Mouse (Mus musculus) embryo, embryonic 9.5 days (tissue): ENCODE measurements around the gene Nelfb.
A peak's percentile ranks its signal among the peaks of the same experiment; 100 is the strongest.

Experiments
- DNase-seq: peaks from one replicate; pipeline ENCODE4 v3.0.0-alpha.2; 2017; ENCODE audit errors: extremely low spot score

The Nelfb gene

DNA sequence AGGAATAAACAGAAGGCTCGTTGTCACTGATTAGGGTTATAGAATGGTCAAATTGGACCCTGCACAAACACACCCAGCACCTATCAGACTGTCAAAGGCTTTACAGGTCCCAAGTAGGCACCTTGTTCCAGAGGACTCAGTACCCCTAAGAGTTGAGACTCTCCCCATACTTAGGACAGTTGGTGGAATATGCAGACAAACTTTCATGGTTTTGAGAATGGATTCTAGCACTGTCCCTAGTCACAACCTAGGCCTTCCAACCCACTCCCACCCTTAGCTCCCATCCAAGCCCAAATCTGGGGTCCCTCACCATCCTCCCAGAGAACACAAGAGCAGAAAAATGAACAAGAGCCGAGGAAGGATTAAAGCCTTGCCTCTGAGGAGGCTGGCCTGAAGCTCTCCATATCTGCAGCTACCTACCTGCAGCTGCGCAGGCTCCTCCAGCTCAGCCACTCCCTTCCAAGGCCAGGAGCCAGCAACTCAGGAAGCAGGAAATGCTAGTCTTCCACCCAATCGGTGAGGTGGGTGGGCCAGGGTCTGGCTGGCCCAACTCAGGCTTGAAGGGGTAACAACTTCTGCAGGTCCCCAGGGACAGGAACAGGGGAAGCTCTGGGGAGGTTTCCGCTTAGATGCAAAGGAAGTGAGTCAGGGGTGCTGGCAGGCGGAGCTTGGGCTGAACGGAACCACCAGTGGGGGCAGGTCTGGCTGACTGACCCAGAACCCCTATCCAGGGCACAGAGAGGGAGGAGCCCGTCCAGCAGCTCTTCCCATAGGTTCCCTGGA, 14.9 kb downstream of the Nelfb start, which contains the start of gene Tor4a:
Gene Tor4a, minus strand, starts transcription at position 715 of the 783 bp plus-strand sequence.
- peak; percentile 45 for DNase-seq

DNA sequence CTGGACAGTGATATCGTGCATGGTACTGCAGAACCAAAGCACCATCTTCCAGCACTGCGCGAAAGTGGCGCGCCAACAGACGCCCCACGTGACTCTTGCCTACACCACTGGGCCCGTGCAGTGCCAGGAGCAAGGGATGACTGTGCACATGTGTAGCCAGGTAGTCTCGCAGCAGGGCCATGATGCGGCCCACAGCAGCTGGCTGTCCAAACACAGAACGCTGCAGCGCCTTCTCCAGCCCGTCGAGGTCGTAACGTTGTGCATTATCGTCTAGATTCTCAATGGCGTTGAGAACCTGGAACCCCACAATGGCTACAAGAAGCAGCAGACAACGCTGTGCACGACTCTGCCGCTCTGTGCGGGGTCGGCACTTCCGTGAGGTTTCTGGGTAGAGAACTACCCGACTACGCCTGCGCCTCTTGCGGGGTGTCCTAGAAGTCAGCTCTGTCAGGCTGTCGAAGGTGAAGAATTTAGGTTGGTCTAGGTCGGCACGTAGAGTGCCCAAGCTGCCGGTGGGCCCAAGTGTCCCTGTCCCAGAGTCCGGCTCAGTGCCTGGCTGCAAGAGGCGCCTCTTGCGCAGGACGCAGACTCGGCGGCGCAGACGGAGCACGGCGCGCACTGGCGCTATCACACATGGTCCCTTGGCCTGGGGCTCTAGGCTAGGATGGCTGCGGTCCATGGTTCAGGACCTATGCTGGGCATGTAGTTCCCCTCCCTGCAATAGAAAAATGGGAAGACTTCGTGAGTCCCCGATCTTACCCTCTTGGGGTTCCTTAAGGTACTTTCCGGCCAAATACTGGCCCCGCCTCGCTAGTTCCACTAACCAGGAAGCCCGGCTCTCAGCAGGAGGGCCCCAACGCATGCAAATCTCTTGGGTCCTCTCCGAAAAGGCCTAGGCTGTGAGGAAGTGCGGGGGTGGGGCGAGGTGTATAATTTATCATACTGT, 15.8 kb downstream of the Nelfb start:
- DNase-seq = peak; percentile 39

DNA sequence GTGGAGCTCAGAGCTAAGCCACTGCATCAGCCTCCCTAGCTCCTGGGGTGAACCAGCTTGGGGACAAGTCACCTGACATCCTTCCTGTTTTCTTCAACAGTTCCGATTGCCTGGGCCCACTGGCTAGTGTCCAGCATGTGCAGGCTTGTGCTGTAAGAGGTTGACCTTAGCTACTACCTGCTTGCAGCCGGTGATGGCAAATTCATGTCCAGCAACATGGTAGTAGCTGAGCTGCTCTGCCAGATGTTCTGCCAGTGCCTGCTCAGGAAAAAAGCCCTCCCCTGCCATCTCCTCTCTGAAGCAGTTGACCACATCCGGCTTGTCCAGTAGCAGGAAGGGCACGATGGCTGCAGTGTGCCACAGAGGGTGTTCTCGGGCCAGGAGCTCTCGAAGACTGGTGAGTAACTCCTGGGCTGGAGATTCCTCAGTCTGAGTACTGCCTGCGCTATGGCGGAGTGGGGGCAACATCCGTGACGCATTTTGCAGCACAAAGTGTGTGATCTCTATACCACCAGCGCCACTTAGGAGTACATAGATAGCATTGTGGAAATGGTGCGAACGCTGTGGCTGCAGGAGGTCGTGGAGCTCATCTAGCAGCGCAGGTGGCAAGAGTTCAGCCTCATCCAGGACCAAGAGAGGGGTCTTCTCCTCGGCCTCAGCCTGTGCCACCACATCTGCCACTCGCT, 16.7 kb downstream of the Nelfb start:
- no peak for DNase-seq

DNA sequence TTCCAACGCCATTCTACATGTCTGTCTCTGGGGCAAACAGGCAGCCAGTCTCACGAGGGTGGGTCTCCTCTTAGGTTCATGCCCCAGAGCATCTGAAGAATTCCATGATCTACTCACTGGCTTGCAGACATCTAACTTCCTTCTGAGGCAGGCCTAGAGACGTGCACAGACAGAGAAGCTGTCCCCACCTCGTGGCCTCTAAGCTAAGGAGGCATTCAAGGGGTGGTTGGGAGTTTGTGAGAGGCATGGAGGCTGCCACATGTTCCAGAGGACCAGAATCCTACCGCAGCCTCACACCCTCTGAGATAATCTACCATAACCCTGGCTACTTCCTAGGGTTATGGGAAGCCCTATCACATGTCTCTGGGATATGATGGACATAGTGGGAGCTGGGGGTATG, 17.3 kb downstream of the Nelfb start:
- DNase-seq = no peak

DNA sequence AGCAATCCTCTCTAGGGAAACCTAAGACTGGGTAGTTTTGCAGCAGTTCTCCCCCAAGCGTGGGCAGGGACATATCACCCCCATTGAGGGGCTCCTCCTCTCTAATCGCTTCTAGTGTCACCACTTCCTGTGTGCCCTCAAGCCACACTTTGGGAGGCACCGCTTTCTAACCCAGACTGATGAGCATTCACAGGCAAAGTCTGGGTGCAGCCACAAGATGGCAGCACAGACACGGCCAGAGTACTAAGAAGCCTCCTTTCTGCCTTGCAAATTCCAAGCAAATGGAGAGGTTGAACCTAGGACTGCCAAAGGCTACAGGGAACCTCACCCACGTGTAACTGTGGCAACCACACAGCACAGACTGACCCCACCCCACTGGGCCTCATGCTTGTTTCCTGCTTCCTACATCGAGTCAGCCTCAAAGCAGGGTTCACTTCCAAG, 17.9 kb downstream of the Nelfb start:
- DNase-seq = peak; percentile 83

DNA sequence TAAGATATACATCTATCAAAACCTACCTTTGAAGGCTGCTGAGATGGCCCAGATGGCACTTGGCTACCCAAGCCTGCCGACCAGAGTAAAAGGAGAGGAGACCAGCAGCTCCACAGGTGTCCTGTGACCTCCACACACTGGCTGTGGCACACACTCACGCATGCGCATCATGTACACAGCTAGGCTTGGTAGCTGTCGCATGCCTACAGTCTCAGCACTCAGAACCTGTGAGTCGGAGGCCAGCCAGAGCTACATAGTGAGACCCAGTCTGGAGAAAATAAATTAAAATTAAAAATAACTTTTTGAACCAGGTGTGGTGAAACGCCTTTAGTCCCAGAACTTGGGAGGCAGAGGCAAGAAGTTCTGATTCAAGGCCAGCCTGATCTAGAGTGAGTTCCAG, 23.4 kb downstream of the Nelfb start:
- no peak for DNase-seq

DNA sequence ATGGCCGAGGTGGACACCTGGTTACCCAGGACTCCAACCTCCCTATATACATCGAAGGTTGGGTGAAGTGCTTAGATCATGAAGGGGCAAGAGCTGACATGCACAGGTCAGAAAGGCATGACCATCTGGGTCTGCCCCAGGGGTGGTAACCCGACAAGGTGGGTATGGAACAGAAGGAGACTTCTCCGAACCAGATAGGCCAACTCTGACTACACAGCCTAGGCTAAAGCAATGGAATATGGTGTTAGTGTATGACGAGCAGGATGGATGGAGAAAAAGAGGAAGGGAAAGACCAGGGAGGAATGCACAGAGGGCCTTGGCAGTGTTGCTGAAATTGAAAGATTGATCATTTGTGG, 24.7 kb downstream of the Nelfb start:
- no peak for DNase-seq

DNA sequence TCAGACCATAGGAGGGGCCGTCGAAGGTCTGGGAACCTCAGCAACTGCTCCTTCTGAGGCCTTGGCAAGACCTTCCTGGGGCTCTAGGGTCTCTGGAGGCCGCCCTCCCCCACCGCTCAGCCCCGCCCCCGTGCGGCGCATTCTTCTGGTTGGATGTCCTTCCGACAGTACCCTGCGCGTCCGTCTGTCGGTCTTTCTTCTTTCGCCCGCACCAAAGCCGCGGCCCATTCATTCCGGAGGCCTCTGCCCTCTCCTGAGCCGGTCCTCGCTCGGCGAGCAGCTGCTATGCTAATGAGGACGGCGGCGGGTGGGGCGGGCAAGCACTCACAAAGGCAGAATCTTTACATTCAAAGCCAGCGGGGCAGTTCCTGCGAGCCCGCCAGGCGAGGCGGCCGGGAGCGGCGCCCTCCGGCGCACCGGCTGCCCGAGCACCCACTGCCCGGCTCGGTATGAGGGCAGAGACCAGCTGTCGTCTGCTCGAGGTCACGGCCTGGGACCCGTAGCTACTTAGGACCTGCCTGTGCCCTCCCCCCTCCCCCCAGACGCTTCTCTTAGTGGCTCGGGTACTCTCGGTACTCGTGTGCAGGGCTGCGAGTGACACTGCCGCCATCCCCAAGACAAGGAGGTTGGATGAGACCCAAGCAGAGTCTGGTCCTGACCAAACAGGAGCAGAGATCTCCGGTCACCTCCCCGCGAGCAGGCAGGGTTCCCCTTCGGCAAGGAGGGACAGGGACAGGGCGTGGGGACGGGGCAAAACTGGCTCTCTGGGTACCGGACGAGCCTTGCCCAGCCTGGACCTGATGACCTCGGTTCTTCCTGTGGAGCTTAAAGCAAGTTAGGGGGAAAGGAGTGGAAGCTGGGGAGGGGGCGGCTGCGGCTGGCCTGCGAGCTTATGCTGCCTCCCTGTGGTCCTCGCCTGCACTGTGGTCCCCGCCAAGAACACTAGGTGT, 25.4 kb downstream of the Nelfb start:
- peak; percentile 91 for DNase-seq

DNA sequence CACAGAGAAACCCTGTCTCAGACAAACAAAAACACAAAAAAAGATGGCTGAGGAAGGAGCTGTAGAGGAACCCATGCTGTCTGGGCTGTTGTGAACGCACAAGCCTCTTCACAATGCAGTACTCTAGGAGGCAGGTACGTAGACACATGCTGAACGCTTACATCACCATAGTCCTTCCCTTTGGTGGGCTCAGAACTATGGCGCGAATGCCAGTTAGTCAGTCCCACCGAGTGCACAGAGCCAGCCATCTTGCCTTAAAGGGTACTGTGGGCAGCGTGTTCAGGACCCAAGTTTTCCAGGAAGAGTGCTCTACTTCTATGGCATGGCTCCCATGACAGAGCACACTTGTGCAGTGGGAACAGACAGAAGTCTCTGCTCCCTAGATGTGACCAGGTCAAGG, 26.8 kb downstream of the Nelfb start:
- DNase-seq = no peak

DNA sequence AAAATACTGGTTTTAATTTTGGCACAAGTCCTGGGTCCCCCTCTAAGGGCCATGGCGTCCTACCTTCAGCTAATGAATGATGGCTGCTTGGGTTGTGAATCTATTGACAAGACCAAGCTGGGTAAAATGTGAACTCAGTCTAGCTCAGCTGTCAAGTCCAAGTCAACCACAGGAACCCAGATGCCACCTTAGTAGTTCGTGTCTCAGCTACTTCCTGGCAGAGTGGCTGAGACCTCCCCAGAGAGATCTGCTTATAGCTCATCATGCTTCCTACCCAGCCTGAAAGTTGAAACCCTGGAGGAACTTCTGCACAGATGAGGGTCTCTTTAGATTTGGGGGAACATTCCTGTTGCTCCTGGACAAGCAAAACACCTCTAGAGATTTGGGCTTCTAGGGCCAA, 28.0 kb downstream of the Nelfb start:
- DNase-seq = no peak

DNA sequence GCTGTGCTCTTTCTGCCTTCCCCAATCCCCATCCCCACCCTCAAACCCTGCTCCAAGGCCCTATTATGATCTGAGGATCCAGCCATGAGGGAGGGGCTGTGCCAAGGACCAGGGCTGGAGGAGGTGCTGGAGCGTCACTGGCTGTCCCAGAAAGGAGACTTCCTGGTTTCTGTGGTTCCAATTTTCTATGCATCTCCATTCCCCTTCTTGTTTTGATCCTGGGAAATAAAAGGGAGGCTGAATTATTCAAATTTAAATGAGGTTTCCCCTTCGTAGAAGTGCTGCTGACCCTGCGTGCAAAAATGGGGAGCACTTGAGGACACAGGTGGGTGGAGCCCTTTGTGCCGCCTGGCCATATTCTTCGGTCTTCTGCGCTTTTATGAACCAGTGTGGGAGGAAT, 28.6 kb downstream of the Nelfb start:
- DNase-seq = no peak

DNA sequence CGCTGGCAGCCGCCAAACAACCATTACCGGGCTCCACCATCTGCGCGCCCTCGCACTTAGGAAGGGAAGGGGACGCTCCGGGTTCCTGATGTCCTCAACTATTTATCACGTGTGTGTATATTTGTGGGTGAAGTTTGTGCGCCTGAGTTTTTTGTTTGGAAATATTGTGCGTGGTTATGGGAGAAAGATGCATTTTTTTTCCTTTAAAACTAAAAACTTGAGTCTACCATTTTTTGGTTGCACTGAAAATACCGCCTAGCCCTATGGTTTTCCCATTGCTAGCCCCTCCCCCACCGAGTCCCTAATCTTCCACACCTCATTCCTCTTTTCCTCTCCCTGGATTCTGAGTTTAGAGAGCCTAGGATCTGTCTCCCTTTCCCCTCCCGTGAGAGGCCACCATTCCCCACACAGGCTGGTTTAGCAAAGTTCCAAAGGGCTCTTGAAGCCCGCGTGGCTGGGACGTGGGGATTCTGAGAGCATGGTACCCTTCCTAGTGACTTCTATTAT, 29.3 kb downstream of the Nelfb start:
- DNase-seq = no peak

DNA sequence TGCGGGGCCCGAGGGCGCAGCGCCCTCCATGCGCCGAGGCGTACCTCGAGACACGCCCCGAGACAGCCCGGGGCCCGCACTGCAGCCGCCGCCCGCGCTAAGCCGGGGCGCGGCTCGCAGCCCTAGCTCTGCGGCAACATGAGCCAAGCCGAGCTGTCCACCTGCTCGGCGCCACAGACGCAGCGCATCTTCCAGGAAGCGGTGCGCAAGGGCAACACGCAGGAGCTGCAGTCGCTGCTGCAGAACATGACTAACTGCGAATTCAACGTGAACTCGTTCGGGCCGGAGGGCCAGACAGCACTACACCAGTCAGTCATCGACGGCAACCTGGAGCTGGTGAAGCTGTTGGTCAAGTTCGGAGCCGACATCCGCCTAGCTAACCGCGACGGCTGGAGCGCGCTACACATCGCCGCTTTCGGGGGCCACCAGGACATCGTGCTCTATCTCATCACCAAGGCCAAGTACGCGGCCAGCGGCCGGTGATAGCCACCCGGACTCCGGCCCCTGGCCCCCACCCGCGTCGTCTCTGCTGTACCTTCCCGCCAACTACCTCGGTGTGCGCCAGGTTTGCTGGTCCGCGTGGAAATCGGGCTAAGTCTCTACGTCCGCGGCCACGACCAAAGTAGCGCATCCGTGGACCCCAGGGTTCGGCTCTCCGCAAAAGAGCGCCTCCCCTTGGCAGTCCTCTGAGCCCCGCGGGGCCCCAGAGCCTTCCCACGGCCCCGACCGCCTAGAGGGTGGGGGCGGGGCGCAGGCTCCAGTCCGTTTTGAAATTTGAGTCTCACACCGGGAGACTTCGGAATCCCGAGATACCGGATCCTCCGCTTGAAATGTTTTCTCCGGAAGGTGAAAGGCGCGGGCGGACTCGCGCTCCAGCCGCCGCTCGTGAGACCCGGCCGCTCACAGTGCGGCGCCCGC, 30.1 kb downstream of the Nelfb start:
- peak; percentile 71 for DNase-seq

DNA sequence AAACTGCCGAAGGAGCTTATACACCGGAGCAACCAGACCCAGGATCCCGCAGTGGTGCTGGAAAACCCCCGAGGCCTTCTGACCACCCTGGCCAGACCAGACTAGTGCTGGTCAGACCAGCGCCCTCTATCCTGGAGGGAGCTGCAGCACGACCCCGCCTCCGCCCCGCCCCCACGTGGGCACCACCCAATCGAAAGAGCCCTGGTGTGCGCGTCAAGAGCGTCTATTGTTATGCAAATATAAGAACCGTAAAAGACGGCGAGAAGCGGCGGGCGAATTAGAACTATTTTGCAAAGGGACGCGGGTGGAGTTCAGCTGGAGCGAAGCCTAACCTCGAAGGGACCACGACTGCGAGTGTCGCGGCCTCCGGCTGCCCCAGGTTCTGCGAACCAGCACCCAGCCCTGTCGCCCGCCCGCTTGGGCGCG, 30.8 kb downstream of the Nelfb start, which contains the start of gene Nrarp:
Gene Nrarp, plus strand, starts transcription at position 281 of the 426 bp plus-strand sequence.
- DNase-seq = peak; percentile 96

DNA sequence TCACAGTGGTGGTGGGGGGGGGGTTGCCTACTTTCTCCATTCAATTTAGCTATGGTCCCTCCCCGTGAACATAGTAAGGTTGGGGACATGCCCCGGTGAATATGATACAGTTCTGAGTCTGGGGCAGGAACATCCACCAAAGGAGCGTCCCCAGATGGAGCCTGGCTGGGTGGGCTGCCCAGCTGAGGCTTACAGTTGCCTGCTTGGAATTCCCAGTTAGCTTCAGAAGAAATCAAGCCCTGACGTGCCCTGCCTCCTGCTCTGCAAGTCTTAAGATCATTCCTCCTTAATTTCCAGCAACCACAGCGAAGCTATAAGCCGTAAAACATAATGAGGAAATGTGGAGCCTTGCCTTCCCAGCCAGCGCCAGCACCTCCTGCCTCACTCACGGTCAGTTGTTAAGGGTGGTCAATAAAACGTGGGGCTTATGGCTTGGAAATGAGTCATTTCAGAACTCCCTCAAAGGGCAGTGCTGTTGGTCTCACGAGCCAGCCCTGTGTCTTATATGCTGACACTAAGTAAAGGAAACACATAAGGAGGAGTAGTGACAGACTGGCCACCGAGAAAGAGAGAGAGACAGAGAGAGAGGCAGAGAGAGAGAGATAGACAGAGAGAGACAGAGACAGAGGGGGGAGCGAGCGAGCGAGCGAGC, 31.6 kb downstream of the Nelfb start:
- DNase-seq = no peak

DNA sequence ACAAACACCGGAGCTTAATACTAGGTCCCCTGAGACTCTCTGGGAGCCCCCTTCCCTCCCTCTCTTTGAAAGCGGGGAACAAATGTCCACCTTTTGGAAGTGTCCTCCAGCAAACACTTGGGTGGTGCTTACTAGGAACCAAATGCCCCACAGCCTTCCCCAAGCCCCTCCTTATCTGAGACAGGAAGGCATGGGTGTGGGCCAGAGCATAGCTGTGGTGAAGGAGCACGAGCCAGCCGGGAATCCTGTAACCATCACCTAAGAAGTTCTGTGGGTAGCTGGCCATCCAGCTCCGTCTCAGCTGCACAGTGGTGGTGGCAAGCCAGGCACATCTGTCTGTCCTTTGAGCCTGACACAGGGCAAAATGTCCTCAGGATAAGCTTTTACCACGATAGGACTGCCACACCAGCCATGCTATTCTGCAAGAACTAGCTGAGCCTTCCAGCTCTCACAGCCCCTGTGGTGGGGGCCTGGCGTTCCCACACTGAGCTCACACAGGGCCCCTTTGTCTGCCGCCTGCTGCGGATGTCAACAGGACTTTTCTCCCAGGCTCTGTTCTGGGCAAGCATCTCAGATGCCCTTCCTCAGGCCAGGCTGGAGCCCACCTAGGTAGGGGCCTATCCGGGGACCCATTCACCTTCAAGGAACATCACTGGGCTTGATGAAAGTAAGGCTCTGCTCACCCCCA, 32.9 kb downstream of the Nelfb start:
- no peak for DNase-seq

DNA sequence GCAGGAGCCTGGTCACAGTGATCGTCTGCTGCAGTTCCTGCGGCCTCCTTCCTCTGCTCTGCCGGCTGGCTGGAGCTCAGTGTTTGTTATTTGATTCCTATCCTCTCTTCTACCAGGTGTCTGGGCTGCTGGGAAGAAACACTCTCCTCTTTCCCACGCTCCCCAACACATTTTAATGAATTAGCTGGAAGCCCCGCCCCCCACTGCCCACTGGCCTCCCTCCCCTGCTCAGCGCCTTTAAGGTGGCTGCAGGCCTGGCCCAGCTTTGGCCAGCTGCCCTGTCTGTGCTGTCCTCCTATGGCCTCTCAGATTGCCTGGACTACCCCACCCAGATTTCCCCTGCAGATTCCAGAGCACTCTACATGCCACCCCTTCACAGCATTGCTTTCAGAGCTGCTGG, 33.6 kb downstream of the Nelfb start:
- peak; percentile 71 for DNase-seq

DNA sequence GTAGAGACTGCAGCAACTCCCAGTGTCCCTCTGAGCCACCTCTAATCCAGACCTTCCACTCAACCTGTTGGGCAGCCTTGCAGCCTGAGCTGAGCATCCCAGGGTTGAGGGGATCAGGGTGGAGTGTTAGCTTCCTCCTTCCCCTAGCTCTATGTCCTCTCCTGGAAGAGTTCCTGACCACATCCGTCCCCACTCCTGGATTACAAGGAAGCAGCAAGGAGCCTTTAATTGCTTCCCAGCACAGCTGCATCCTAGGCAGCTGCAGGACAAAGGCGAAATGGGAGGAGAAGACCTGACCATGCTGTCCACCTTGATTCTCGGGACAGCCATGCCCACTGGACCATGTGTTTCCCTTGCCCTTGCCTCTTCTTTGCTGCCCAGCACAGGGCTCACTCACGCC, 34.2 kb downstream of the Nelfb start:
- DNase-seq = no peak

DNA sequence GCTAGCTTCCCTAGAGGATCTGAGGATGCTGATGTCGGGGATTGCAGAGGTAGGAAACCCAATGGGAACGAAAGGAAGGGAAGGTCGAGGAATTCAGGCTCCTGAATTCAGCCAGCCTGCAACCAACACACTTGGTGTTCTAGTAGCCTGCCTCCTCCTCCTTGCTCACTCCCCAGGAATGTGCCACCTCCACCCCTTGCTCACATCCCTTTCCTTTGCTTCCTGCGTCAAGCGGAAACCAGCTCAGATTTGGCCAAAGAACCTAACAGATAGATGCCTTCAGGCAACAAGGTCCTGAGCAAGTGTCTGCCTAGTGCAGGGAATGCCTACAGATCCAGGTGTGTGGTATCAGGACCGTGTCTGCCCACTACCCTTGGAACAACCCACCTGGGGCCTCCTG, 34.7 kb downstream of the Nelfb start:
- no peak for DNase-seq
